Mouse (Mus musculus) intestine, embryonic 16.5 days (tissue): ENCODE results near the gene Ubp1. TPM values are rescaled to one million over a fixed set of nuclear protein-coding genes. Genes with fewer than 3 reads are reported as not detected.

Experiments used
- ATAC-seq: fragments of 200-750 bp; cut with Nextera tagmentation; 2 replicates; pipeline ENCODE4 v1.8.0; 2017; ENCODE audit warnings: moderate TSS enrichment, moderate library complexity
- H3K27ac ChIP-seq: fragments of 300-500 bp; sonication (generic); 2 replicates; pipeline ENCODE4 v1.5.1; 2014; ENCODE audit warnings: mild to moderate bottlenecking, low read length
- H3K27me3 ChIP-seq: fragments of 300-500 bp; sonication (generic); replicated peaks from 2 replicates; pipeline ENCODE4 v1.6.1; 2014; ENCODE audit warnings: low read length, control low read depth, mixed read lengths; ENCODE audit not compliant: control insufficient read depth, insufficient read depth
- H3K36me3 ChIP-seq: fragments of 300-500 bp; sonication (generic); 2 replicates; pipeline ENCODE4 v1.6.1; 2014; ENCODE audit warnings: low read length, control low read depth; ENCODE audit not compliant: control insufficient read depth, insufficient read depth
- H3K4me1 ChIP-seq: fragments of 300-500 bp; sonication (generic); 2 replicates; pipeline ENCODE4 v1.6.1; 2014; ENCODE audit warnings: low read length, control low read depth, mixed read lengths; ENCODE audit not compliant: control insufficient read depth, insufficient read depth
- H3K4me2 ChIP-seq: fragments of 300-500 bp; sonication (generic); 2 replicates; pipeline ENCODE4 v1.6.1; 2014; ENCODE audit warnings: low read depth, low read length, control low read depth
- H3K4me3 ChIP-seq: fragments of 300-500 bp; sonication (generic); 2 replicates; pipeline ENCODE4 v1.5.1; 2014; ENCODE audit warnings: mild to moderate bottlenecking, low read length
- H3K9ac ChIP-seq: fragments of 300-500 bp; sonication (generic); 2 replicates; pipeline ENCODE4 v1.6.1; 2014; ENCODE audit warnings: low read depth, low read length
- H3K9me3 ChIP-seq: fragments of 300-500 bp; sonication (generic); 2 replicates; pipeline ENCODE4 v1.6.1; 2016; ENCODE audit warnings: low read length, control low read depth; ENCODE audit not compliant: control insufficient read depth
- WGBS: fragments of 180-500 bp; shearing (Covaris S2); extraction: QIAGEN DNeasy Blood & Tissue Kit; methylation state at CpG from one replicate; pipeline ENCODE4 v1.1.7; 2014; 5-methylcytosine and 5-hydroxymethylcytosine counted together
- polyA plus RNA-seq: library from polyadenylated mRNA; unstranded; fragments of >200 nt; fragmentation: Nextera tagmentation; extraction: Ambion mirVana; gene quantifications from 2 replicates; pipeline ENCODE4 v1.2.1, GENCODE M21; 2015

The Ubp1 gene
- polyA plus RNA-seq, 1 experiment from 2014 or later: 17.3 TPM

- Histone ChIP-seq H3K27ac (no peak overlapping the region), H3K36me3 (peaks cover 16% of the 10 kb centered on the region; the same call in 1 of the 2 replicates), H3K9ac (no peak overlapping the region), H3K4me1 (no peaks in the 10 kb centered on the region), H3K4me2 (no peak overlapping the region), H3K4me3 (no peak overlapping the region), H3K9me3 (no peaks in the 10 kb centered on the region), H3K27me3 (no peaks in the 10 kb centered on the region)
- ATAC-seq: peak; percentile 66; the same call in 1 of the 2 replicates
Observed at GRCm38 (mm10) chr9:113963718-113964117, 33.0 kb downstream of the Ubp1 start.

- H3K9ac ChIP-seq: no peak overlapping the region
- WGBS: 92% methylated on average over 8 of the region's 8 CpGs
- no peaks in the 10 kb centered on the region for H3K9me3 ChIP-seq
- no peak overlapping the region for H3K4me2 ChIP-seq
- no peak for ATAC-seq
- H3K4me3 ChIP-seq: no peak overlapping the region
- peaks cover 12% of the 10 kb centered on the region; the same call in 1 of the 2 replicates for H3K36me3 ChIP-seq
- no peak overlapping the region for H3K27ac ChIP-seq
- no peaks in the 10 kb centered on the region for H3K4me1 ChIP-seq
- H3K27me3 ChIP-seq: no peaks in the 10 kb centered on the region
Observed at GRCm38 (mm10) chr9:113964415-113964814, 33.7 kb downstream of the Ubp1 start.

GRCm38 (mm10) chr9:113966838-113967237 lies 36.1 kb downstream of the Ubp1 start:
- H3K36me3 ChIP-seq: peaks cover 12% of the 10 kb centered on the region; the same call in 1 of the 2 replicates
- no peaks in the 10 kb centered on the region for H3K27me3 ChIP-seq
- no peaks in the 10 kb centered on the region for H3K9me3 ChIP-seq
- no peak overlapping the region for H3K4me3 ChIP-seq
- no peak for ATAC-seq
- H3K27ac ChIP-seq: no peak overlapping the region
- no peaks in the 10 kb centered on the region for H3K4me1 ChIP-seq
- WGBS: 85% methylated on average over 4 of the region's 4 CpGs
- no peak overlapping the region for H3K4me2 ChIP-seq
- no peak overlapping the region for H3K9ac ChIP-seq

- peak; percentile 89 for ATAC-seq
- peaks cover 8% of the 10 kb centered on the region for H3K36me3 ChIP-seq
- H3K4me2 ChIP-seq: no peak overlapping the region
- no peaks in the 10 kb centered on the region for H3K9me3 ChIP-seq
- no peaks in the 10 kb centered on the region for H3K27me3 ChIP-seq
- H3K9ac ChIP-seq: no peak overlapping the region
- no peaks in the 10 kb centered on the region for H3K4me1 ChIP-seq
- 81% methylated on average over 7 of the region's 7 CpGs for WGBS
- H3K27ac ChIP-seq: no peak overlapping the region
- no peak overlapping the region for H3K4me3 ChIP-seq
Observed at GRCm38 (mm10) chr9:113968967-113969366, 38.2 kb downstream of the Ubp1 start.

- Histone ChIP-seq H3K9ac (no peak overlapping the region), H3K27me3 (no peaks in the 10 kb centered on the region), H3K4me2 (no peak overlapping the region), H3K9me3 (no peaks in the 10 kb centered on the region), H3K27ac (no peak overlapping the region), H3K36me3 (peaks cover 10% of the 10 kb centered on the region), H3K4me1 (no peaks in the 10 kb centered on the region), H3K4me3 (no peak overlapping the region)
- no peak for ATAC-seq
- 96% methylated on average over 8 of the region's 8 CpGs for WGBS
Observed at GRCm38 (mm10) chr9:113969399-113969798, 38.7 kb downstream of the Ubp1 start.

GRCm38 (mm10) chr9:113970041-113970440 lies 39.3 kb downstream of the Ubp1 start:
- no peaks in the 10 kb centered on the region for H3K4me1 ChIP-seq
- no peak overlapping the region for H3K4me3 ChIP-seq
- WGBS: 89% methylated on average over 14 of the region's 14 CpGs
- H3K9ac ChIP-seq: no peak overlapping the region
- no peak overlapping the region for H3K27ac ChIP-seq
- peaks cover 7% of the 10 kb centered on the region for H3K36me3 ChIP-seq
- no peak; the same call in 1 of the 2 replicates for ATAC-seq
- no peaks in the 10 kb centered on the region for H3K9me3 ChIP-seq
- H3K27me3 ChIP-seq: no peaks in the 10 kb centered on the region
- no peak overlapping the region for H3K4me2 ChIP-seq

- no peak overlapping the region for H3K4me3 ChIP-seq
- no peak overlapping the region for H3K9ac ChIP-seq
- peaks cover 7% of the 10 kb centered on the region for H3K36me3 ChIP-seq
- H3K27ac ChIP-seq: no peak overlapping the region
- H3K4me2 ChIP-seq: no peak overlapping the region
- 69% methylated on average over 8 of the region's 8 CpGs for WGBS
- no peaks in the 10 kb centered on the region for H3K4me1 ChIP-seq
- ATAC-seq: no peak
- no peaks in the 10 kb centered on the region for H3K27me3 ChIP-seq
- H3K9me3 ChIP-seq: no peaks in the 10 kb centered on the region
Observed at GRCm38 (mm10) chr9:113971615-113972014, 40.9 kb downstream of the Ubp1 start.

GRCm38 (mm10) chr9:113973857-113974256 lies 43.1 kb downstream of the Ubp1 start:
- ATAC-seq: no peak
- Histone ChIP-seq H3K4me1 (no peaks in the 10 kb centered on the region), H3K4me2 (no peak overlapping the region), H3K27ac (no peak overlapping the region), H3K27me3 (no peaks in the 10 kb centered on the region), H3K4me3 (no peak overlapping the region), H3K9me3 (no peaks in the 10 kb centered on the region), H3K9ac (no peak overlapping the region), H3K36me3 (peaks cover 4% of the 10 kb centered on the region; the same call in 1 of the 2 replicates)
- 85% methylated on average over 4 of the region's 4 CpGs for WGBS

GRCm38 (mm10) chr9:113974945-113975344 lies 44.2 kb downstream of the Ubp1 start:
- Histone ChIP-seq H3K9ac (no peak overlapping the region), H3K27ac (no peak overlapping the region), H3K36me3 (peaks cover 4% of the 10 kb centered on the region; the same call in 1 of the 2 replicates), H3K27me3 (no peaks in the 10 kb centered on the region), H3K4me2 (no peak overlapping the region), H3K9me3 (no peaks in the 10 kb centered on the region), H3K4me3 (no peak overlapping the region), H3K4me1 (no peaks in the 10 kb centered on the region)
- no peak for ATAC-seq
- WGBS: 90% methylated on average over 4 of the region's 4 CpGs

GRCm38 (mm10) chr9:113975442-113975841 lies 44.7 kb downstream of the Ubp1 start:
- no peaks in the 10 kb centered on the region for H3K27me3 ChIP-seq
- peaks cover 4% of the 10 kb centered on the region; the same call in 1 of the 2 replicates for H3K36me3 ChIP-seq
- no peak overlapping the region for H3K4me2 ChIP-seq
- WGBS: 94% methylated on average over 7 of the region's 7 CpGs
- no peak overlapping the region for H3K27ac ChIP-seq
- H3K9me3 ChIP-seq: no peaks in the 10 kb centered on the region
- no peak overlapping the region for H3K4me3 ChIP-seq
- no peaks in the 10 kb centered on the region for H3K4me1 ChIP-seq
- no peak for ATAC-seq
- no peak overlapping the region for H3K9ac ChIP-seq
